Mouse (Mus musculus) lung, adult 2 months (tissue): ENCODE measurements around the gene Ifi35.

Experiments
- CTCF ChIP-seq: fragments of 200-500 bp; IDR thresholded peaks from 2 replicates; pipeline ENCODE4 v1.5.1; 2011; ENCODE audit warnings: mild to moderate bottlenecking, low read length, control low read depth; ENCODE audit not compliant: insufficient read depth
- POLR2A ChIP-seq: fragments of 200-500 bp; IDR thresholded peaks from 2 replicates; pipeline ENCODE4 v1.6.1; 2011; ENCODE audit warnings: low read depth, mild to moderate bottlenecking, control low read depth, low read length, borderline replicate concordance; ENCODE audit errors: extremely low read depth

- no peak for TF ChIP-seq CTCF
- TF ChIP-seq POLR2A = no peak
These were observed 1.9 kb upstream of the Ifi35 start for GRCm38 (mm10) chr11:101446319-101446718.
